In the genomic region with DNA sequence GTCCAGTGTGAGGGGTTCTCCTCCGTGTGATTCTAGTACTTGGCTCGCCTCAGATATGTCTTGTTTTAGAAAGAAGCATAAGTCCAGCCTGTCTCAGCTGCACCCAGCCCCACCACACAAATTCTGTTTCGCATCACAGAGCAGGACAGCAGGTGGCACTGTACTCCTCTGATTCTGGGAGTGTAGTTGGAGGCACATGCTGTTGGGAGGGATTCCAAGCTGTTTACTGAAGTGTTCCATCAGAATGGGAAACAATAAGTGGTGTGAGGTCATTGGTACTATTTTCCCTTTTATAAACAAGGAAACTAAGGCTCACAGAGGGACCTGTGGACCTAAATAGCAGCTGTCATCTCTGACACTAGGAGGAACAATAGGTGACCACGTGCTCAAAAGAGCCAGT, we compare ENCODE assay signal across 9 mouse cellular contexts. TPM values are rescaled to one million over a fixed set of nuclear protein-coding genes. Genes with fewer than 3 reads are reported as not detected.
DNase-seq lines count a peak whose midpoint lies in the region; ATAC-seq and TF ChIP-seq lines count a peak whose summit lies in the region.
"Had no signal": no experiment of that assay in that cellular context is flagged by ENCODE, and none has a peak within 500 bp of the region (broad histone marks: within the 10 kb centered on the region; RNA-seq: fewer than 3 reads in every experiment).

No protein-coding gene starts in this region.

- DNase-seq in cerebellum, adult 2 months, result peak in 1 of 2 experiments; percentile 25
- DNase-seq in cerebellum, adult 9-11 months, result no peak
- peak; percentile 22 for DNase-seq in ovary, postnatal 14 days (ENCODE audit: low spot score)
- DNase-seq in ovary, postnatal 10 days (ENCODE audit: low spot score), result no peak
- peak; percentile 37 for DNase-seq in embryonic facial prominence, embryonic 10.5 days (ENCODE audit: low spot score)
- peak; percentile 50 for DNase-seq in kidney, adult 2 months
- peak; percentile 65 for DNase-seq in lung, postnatal 36 days

- TF ChIP-seq CTCF in cerebellum, adult 2 months (IDR thresholded peaks at IDR 0.05; ENCODE audit: borderline replicate concordance, insufficient read depth, low read depth, low read length), result peak; percentile 62; the same call in 1 of the 2 replicates
- TF ChIP-seq CTCF in kidney, adult 2 months (conservative IDR thresholded peaks at IDR 0.05; ENCODE audit: insufficient read depth, insufficient read length, low read depth, low read length), result peak; percentile 77

- H3K4me3 ChIP-seq in cerebellum, adult 2 months (replicated peaks; ENCODE audit: insufficient read depth, low read depth, low read length), result no peak overlapping the region
- H3K4me3 ChIP-seq in embryonic facial prominence, embryonic 10.5 days, result no peak overlapping the region
- H3K4me3 ChIP-seq in kidney, adult 2 months (ENCODE audit: insufficient read depth, low read depth, low read length), result no peak overlapping the region
- H3K4me3 ChIP-seq: midbrain, embryonic 12.5 days had no signal

- 33% methylated on average over 4 of the region's 4 CpGs for WGBS in cerebellum, adult 2 months
- WGBS in embryonic facial prominence, embryonic 10.5 days, result 77% methylated on average over 4 of the region's 4 CpGs
- WGBS in kidney, adult 2 months, result 56% methylated on average over 4 of the region's 4 CpGs

- H3K4me1 ChIP-seq in cerebellum, adult 2 months (ENCODE audit: control insufficient read depth, insufficient read depth, low read length), result no peaks in the 10 kb centered on the region
- H3K4me1 ChIP-seq in embryonic facial prominence, embryonic 10.5 days, result no peaks in the 10 kb centered on the region
- no peaks in the 10 kb centered on the region for H3K4me1 ChIP-seq in kidney, adult 2 months (ENCODE audit: control insufficient read depth, insufficient read depth, low read length)
- H3K4me1 ChIP-seq: midbrain, embryonic 12.5 days had no signal

- no peak for ATAC-seq in activated CD4-positive, CD25-positive, alpha-beta regulatory T cell, adult 4 months

- TF ChIP-seq POLR2A in cerebellum, adult 2 months (IDR thresholded peaks at IDR 0.05; ENCODE audit: borderline replicate concordance, insufficient read depth, low read length), result no peak
- no peak for TF ChIP-seq POLR2A in kidney, adult 2 months (IDR thresholded peaks at IDR 0.05; ENCODE audit: low read depth, low read length)

- no peak overlapping the region for H3K27ac ChIP-seq in cerebellum, adult 2 months (ENCODE audit: insufficient read depth, low read length)
- no peak overlapping the region for H3K27ac ChIP-seq in embryonic facial prominence, embryonic 10.5 days (replicated peaks)
- no peak overlapping the region for H3K27ac ChIP-seq in kidney, adult 2 months (ENCODE audit: insufficient read depth, low read depth, low read length)
- H3K27ac ChIP-seq: midbrain, embryonic 12.5 days had no signal

- H3K9me3 ChIP-seq in embryonic facial prominence, embryonic 10.5 days, result no peaks in the 10 kb centered on the region
- H3K9me3 ChIP-seq: midbrain, embryonic 12.5 days had no signal

- H3K27me3 ChIP-seq in cerebellum, adult 2 months (ENCODE audit: control insufficient read depth, insufficient read depth, low read length), result no peaks in the 10 kb centered on the region
- H3K27me3 ChIP-seq in embryonic facial prominence, embryonic 10.5 days (replicated peaks; ENCODE audit: low read depth, poor library complexity, severe bottlenecking), result no peaks in the 10 kb centered on the region
- no peaks in the 10 kb centered on the region for H3K27me3 ChIP-seq in kidney, adult 2 months (replicated peaks; ENCODE audit: control insufficient read depth, insufficient read depth, low read length)
- H3K27me3 ChIP-seq: midbrain, embryonic 12.5 days had no signal

- peaks cover 89% of the 10 kb centered on the region for H3K36me3 ChIP-seq in embryonic facial prominence, embryonic 10.5 days (replicated peaks)
- peaks cover 5% of the 10 kb centered on the region for H3K36me3 ChIP-seq in kidney, adult 2 months (ENCODE audit: control insufficient read depth, insufficient read depth, low read length)

RNA-seq across cellular contexts. Expression of a gene that starts 18.9 kb away (rescaled TPM):
- 20.4 and 22.7 TPM in 2 replicates for polyA plus RNA-seq in cerebellum, adult 2 months (2012; rRNA removed)
- polyA plus RNA-seq in embryonic facial prominence, embryonic 10.5 days (2016; fragmentation: Nextera tagmentation; extraction: Ambion mirVana), result 17.7 and 20.0 TPM in 2 replicates
- 5.2 and 7.1 TPM in 2 replicates for polyA plus RNA-seq in kidney, adult 2 months (2012; rRNA removed)
- 10 to 100 TPM in 1 of 2 experiments, 1 to 10 TPM in 1; 9.6 to 12.0 TPM for polyA plus RNA-seq in activated CD4-positive, CD25-positive, alpha-beta regulatory T cell, adult 4 months (2017; shearing (Covaris generic))

Comparison
In these comparisons a context has a peak if more than half of its experiments do, and no peak if none do; other contexts are left out.
1. DNase-seq: peak in ovary, postnatal 14 days (single experiment), embryonic facial prominence, embryonic 10.5 days (single experiment), kidney, adult 2 months (single experiment) and lung, postnatal 36 days (single experiment); none in cerebellum, adult 9-11 months (single experiment) and ovary, postnatal 10 days (single experiment).